Mouse (Mus musculus) T-cell, adult 2 months (primary cell): ENCODE data around the gene Ehd1.
"Not testable (repeated sequence)": the region's sequence is repeated elsewhere in the genome, so short reads cannot be mapped to it uniquely, and the experiment has no call there.

Experiments used
- DNase-seq: peaks from one replicate; pipeline ENCODE4 v3.0.0; 2022; ENCODE audit warnings: low spot score

The Ehd1 gene

DNA sequence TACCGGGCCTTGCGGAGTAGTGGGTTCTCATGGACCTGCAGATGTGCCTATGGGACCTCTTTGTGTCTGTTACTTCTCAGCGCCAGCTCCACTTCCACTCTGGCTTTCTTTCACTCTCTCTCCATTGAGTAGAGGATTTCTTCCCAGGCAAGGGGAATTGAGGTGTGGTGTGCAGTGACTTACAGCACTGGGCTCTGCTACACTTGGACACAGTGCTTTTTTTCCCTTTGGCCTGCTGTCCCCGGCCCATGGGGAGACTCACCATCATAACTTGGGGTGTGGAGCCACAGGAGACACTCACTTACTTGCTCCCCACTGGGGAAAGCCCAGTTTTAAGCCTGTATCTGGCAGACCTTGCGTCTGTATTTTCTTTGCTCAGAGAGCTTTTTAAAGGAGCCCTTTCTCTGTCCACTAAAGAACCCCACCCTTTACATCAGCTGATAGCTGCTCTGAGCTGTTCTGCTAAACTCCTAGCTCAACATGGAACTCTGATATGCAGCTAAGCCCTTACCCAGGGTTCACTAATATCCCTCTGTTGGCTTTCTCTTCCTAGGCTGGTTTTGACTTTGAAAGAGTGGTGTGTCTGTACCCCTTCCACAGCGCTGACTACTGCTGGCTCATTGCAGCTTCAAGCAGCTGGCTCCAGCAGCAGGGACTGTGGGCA, 3.1 kb downstream of the Ehd1 start:
- DNase-seq, result no peak

DNA sequence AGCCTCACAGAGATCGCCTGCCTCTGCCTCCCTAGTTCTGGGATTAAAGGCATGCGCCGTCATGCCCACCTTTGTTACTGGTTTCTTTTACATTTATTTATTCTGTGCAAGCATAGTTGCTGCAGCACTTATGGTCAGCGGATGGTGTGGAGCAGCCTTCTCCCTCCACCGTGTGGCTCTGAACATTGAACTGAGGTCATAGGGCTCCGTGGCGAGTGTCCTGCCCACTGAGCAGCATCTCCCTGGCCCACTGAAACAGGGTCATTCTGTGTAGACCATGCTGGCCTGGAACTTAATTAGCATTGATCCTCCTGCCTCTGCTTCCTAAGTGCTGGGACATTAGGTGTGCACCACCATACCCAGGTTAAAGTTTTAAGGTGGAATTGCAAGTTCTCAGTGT, 4.0 kb downstream of the Ehd1 start:
- no peak for DNase-seq

DNA sequence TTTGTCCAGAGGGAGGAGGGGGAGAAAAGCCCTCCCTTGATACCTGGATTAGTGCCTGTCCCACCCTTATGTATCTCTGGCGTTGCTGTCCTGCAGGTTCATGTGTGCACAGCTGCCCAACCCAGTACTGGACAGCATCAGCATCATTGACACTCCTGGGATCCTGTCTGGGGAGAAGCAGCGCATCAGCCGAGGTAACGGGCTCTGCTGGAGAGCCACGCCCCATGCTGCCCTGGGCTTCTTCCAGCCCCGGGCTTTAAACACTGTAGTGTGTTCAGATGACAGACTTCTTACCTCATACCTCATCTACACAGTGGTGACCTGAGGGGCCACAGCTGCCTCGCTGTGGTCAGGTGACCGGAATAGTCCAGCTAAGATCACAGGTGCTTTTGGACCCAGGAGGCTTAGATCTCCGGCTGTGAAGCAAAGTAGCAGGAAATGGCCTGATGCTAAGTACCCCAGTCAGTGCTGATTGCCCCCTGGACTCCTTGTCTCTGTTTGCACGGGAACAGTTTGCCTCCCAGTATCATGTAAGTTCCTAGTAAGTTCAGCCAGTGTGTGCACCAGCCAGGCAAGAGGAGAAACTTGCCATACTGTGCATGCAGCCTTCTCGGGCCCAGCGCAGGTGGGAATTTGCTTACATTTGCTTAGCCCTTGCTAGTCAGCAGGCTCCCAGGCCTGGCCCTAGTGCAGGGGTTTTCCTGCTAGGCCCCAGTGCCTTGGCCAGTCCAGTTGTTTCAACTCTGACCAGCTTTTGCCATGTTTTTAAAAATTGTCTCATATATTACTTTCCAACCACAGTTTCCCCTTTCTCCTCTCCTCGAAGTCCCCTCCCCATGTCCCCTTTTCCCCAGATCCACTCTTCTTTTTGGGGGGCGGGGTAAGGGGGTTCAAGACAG, 4.8 kb downstream of the Ehd1 start:
- no peak for DNase-seq

DNA sequence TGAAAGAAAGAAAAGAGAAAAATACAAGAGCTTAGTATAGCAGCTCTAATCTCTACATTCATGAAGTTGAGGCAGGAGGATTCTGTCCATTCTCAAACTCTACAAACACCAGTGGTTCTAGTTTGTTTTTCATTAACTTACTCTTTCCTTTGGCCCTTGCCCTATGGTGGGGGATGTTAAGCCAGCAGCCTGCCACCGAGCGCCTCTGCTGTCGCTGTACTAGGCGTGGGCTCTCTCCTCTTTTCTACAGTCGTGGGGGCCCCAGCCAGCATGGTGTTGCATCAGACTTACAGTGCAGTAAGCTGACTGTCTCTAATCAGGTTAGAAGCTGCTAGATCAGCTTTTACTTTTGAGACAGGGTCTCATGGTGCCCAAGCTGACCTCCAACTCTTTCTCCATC, 6.5 kb downstream of the Ehd1 start:
- no peak for DNase-seq

DNA sequence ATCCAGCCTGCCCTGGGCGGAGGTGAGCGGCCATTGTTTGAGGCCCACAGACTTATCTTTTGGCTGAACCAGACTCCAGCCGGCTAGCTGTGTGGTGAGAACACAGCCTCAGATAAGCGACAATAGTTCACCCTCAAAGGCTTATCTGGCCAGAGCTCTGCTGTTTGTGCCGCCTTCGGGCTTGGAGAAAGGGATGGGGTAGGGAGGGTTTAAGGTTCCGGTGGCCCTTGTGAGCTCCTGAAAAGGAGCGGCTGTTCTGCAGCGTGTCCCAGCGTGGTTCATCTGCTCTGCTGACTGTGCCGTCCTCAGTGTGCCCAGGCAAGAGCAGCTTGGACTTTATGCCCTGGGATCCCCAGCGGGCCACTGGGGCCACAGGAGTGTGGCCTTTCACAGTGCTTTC, 8.0 kb downstream of the Ehd1 start:
- no peak for DNase-seq

DNA sequence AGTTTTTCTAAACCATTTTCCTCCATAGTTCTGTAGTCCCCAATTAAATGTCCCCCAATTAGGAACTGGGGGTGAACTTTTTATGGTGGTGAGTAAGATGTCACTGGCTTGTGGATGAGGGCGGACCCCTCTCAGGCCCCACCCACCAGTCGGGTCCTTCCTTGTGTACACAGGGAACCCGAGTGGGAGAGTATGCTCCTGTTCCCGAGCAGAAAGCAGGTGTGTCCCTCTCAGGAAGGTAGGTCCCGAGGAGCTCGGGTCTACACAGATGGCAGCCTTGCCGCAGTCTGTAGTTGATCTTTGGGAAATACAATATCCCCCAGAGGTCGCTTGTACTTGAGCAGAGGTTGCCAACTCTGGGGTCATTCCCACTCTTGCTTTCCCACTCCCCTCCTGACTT, 8.7 kb downstream of the Ehd1 start:
- no peak for DNase-seq

- no peak for DNase-seq
Measured at GRCm38 (mm10) chr19:6285632-6286433, 9.3 kb downstream of the Ehd1 start.

GRCm38 (mm10) chr19:6286434-6287401, 10.2 kb downstream of the Ehd1 start:
- DNase-seq, result no peak

- no peak for DNase-seq
Measured at GRCm38 (mm10) chr19:6288236-6288894, 11.8 kb downstream of the Ehd1 start.

GRCm38 (mm10) chr19:6289696-6290238, 13.2 kb downstream of the Ehd1 start:
- DNase-seq, result no peak

DNA sequence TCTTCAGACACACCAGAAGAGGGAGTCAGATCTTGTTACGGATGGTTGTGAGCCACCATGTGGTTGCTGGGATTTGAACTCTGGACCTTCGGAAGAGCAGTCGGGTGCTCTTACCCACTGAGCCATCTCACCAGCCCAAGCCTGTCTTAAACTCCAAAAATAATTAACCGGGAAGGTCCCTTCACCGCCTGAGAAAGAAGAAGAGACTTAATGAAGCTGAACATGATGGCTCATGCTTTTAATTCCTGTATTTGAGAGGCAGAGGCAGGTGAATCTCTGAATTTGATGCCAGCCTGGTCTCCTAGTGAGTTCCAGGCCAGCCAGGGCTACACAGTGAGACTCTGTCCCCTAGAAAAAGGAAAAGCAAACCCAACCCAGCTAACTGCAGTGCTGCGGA, 14.2 kb downstream of the Ehd1 start:
- DNase-seq, result not testable (repeated sequence)

DNA sequence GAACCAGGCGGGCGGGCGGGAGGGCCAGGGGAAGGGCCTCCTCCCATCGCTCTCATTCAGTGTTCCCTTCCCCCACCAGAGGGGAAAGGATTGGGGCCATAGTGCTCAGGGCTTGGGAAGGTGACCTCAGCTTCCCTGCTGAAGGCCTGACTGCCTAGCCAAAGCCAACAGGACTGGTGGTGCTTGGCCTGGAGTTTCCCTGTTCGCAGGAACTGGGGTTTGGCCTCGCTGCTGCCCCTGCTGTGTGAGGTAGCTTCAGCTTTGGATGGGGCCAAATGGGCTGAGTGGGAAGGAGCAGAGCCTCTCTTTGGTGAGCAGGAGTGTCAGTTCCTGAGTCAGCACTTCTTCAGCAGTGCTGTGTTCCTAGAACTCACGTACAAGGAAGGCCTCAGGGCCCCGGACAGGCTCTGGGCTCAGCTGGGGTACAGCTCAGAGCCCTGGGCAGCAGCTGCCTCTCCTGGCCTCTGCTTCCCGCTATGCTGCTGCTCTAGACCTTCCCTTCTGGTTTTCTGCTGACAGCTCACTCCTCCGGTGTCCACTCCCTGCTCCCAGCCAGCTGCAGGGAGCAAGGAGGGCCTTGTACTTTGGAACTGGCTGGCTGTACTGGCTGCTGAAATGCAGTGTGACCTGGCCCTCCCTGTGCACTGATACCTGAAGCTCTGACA, 14.7 kb downstream of the Ehd1 start:
- no peak for DNase-seq

DNA sequence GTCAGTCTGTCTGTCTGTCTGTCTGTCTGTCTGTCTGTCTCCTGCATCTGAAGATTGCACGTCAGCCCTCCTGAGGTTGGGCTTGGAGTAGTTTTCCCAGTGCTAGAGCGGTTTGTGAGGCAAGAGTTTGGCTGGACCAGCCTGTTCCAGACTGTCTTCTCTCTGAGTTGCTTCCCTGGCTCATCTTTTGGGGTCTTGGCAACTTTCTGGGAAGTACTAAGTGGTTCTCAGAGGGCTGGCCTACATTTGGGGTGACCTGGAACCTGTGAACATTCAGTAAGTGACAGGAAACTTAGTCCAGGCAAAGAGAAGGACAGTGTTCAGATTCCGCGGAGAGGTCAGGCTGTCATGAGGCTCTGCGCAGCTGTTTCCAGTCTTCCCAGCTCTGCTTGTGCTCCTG, 15.7 kb downstream of the Ehd1 start:
- no peak for DNase-seq

- no peak for DNase-seq
Measured at GRCm38 (mm10) chr19:6294301-6294700, 17.8 kb downstream of the Ehd1 start.

- no peak for DNase-seq
Measured at GRCm38 (mm10) chr19:6296551-6297210, 20.2 kb downstream of the Ehd1 start.

GRCm38 (mm10) chr19:6297641-6298040, 21.1 kb downstream of the Ehd1 start:
- no peak for DNase-seq

GRCm38 (mm10) chr19:6299003-6299402, 22.5 kb downstream of the Ehd1 start:
- DNase-seq, result no peak

DNA sequence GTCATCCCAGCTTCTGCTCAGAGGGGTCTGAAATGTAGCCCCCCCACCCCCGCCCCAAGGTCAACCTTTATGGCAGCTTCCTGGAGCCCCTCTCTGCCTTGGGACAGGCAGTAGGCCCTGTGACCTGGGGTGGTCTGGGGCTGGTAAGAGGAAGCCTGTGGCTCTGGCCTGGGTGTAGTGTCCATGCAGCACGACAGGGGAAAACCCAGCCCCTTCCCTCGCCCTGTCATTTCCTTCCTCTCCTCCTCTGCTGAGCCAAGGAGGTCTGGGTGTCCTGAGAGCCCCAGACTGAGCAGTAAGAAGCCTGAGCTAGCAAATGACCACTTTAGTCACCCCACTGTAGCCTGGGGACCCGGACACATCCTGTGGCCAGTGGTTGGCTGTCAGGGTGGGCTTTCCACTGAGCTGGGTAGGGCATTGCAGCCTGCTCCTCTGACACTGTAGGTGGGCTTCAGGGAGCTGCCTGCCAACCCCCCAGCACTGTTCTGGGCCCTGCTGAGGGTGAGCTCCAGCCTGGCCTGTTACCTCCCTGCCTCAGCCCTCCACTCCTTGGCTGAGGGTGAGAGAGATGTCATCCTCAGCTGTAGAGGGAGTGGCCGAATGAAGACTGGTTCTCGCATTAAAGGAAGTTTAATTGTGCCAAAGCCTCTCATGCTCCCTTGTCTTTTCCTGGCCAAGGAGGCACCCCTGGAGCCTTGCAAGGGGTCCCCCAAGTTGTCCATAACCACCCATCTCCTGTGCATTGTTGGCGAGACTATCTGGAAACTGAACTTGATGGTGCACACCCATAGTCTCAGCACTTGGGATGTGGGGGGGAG, 23.1 kb downstream of the Ehd1 start:
- no peak for DNase-seq

GRCm38 (mm10) chr19:6300402-6300841, 23.9 kb downstream of the Ehd1 start:
- DNase-seq, result no peak
